Mouse (Mus musculus) left cerebral cortex, postnatal 4 days (tissue): ENCODE measurements at regions not wholly inside any gene's neighbourhood (a gene's known extent, or its start where the extent isn't known, plus 50 kb on each side); places are given as distances from the start of the nearest gene placed in this dataset.
"Not testable (repeated sequence)": the region's sequence is repeated elsewhere in the genome, so short reads cannot be mapped to it uniquely, and the experiment has no call there.

Source experiments
- DNase-seq: peaks from one replicate; pipeline ENCODE4 v3.0.0-alpha.2; 2022
- intact Hi-C: fragments of 180-260 bp; cut with DNase I; formaldehyde crosslinking; loops from one replicate; pipeline ENCODE4 v1.15.1; 2025

- DNase-seq: peak; percentile 41
- intact Hi-C loops: no loop called here
Observed at GRCm38 (mm10) chr1:105463819-105464614, 107.5 kb upstream of the Rnf152 start.

DNA sequence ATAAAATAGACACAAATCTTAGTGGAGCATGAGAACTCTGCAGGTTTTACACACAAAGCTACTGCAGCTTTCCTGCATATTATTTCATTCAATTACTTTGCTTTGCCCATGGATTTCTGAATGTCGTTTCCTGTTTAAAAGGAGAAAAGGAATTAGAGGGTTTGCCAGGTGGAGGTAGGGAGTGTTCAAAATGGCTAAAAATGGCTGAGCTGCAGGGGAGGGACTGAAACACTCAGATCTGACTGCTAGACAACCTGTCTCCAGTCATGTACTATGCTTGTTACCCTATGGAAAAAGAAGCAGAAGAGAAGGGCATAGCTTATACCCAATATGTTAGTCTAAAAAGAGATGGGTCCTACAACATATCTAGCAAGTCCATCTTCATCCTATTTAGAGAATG is 106.2 kb upstream of the Rnf152 start:
- DNase-seq: no peak
- intact Hi-C loops: no loop called here

GRCm38 (mm10) chr1:105455783-105456182 is 99.3 kb upstream of the Rnf152 start:
- intact Hi-C loops, DNase-seq: not testable (repeated sequence)

- DNase-seq: no peak
- intact Hi-C loops: no loop called here
Observed at GRCm38 (mm10) chr1:105454687-105455086, 98.2 kb upstream of the Rnf152 start.

GRCm38 (mm10) chr1:105446212-105446611 is 89.7 kb upstream of the Rnf152 start:
- no peak for DNase-seq
- intact Hi-C loops: no loop called here

DNA sequence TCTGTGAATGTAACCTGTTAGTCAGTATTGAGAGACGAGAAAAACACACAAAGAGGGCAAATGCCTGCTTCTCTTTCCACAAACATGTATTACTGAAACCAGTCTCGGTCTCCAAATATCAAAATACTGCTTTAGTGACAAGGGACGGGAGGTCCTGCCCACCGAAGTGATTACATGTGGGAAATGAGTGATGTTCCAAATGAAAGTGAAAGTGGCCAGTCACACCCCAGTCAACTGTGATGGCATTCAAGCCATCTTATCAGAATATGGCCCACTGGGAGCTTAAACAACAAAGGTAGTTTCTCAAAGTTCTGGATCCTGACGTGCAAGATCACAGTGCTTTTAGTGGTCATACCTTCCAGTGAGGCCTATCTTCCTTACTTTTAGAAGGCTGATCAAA is 87.0 kb upstream of the Rnf152 start:
- intact Hi-C loops: no loop called here
- no peak for DNase-seq

GRCm38 (mm10) chr1:105440296-105440695 is 83.8 kb upstream of the Rnf152 start:
- intact Hi-C loops: no loop called here
- no peak for DNase-seq

DNA sequence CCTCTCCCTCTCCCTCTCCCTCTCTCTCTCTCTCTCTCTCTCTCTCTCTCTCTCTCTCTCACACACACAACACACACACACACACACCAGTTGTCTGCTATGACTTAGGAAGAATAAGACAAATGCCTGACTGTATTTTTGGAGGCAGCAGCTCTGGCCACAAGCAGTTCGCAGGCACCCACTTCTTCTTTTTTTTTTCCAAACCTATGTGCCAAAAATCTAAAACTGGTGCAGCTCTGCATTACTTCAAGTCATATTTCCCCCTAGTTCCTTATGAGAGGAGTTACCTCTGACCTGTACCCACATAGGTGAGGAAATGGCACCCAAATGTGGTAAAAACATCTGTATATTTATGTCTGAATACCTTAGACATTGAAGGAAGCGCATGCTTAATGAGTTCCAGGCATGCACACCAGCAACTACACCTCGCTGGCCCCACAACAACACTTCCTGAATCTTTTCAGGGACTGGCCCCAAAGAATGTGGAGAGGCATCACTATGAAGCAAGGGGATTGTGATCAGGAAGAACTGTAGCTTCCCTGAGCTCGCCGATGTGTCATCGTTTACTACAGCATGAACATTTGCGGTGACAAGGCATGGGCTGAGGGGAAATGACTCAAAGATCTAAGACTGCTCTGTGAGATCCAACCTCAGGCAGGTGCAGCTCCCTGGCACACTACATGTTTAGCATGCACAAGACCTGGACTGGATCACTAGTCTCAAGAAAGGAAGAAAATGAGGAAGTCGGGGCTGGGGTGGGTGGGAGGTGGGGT is 78.3 kb upstream of the Rnf152 start:
- DNase-seq: no peak
- intact Hi-C loops: no loop called here

DNA sequence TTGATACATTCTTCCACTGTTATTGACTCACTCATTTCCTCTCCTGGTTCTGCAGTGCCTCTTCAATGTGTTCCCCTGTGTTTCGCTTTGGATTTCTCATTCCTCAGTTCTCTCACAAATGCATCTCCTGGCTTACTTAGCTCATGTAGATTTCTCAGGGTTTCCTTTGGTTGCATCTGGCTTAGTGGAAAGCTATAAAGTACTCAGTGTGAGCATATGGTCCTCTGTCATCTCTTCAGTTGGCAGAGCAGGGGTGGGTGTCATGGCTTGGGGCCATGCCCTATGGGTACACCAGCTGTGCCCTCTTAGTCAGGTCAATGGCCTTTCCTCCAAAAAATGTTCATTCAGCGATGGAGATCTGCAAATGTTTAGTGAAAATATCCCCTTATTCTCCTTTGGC is 77.4 kb upstream of the Rnf152 start:
- intact Hi-C loops: no loop called here

DNA sequence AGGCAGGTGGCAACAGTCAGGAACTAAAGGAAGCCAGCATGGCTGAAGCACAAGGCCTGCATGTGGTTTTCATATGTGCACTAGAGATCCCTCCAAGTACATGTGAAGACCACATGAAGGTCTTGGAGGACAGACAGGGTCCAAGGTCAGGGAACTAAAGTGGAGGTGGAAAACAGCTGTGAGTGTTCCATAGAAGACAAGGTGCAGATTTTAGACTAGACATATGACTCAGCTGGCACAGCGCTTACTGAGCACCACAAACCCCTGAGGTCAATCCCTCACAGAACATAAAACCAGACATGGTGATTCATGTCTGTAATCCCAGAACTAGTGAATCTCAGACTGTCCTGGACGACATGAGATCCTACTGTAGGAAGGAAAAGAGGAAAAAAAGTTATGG is 75.3 kb upstream of the Rnf152 start:
- no peak for DNase-seq
- intact Hi-C loops: no loop called here

More for the DNA sequence above, 77.4 kb upstream of the Rnf152 start:
- peak; percentile 46 for DNase-seq

GRCm38 (mm10) chr1:105430712-105431111 is 74.2 kb upstream of the Rnf152 start:
- DNase-seq: no peak
- intact Hi-C loops: no loop called here

GRCm38 (mm10) chr1:105428165-105428564 is 71.7 kb upstream of the Rnf152 start:
- DNase-seq: no peak
- intact Hi-C loops: no loop called here

DNA sequence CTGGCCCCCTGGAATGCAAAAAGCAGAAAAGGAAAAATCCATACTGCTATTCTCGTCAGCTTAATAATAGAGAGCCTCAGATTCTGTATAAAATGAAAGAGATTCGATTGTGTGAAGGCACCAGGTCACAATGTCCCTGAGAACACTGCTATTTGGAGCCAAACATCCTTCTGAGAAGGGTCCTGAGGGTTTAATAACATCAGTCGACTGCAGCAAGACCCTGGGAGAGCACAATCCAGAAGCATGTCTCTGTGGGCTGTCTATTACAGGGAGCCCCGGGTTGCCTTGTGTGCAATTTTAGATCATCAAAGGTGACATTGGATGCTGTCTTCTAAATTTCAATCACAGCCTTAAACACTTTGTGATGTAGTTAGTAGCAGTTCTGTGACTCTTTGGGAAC is 69.6 kb upstream of the Rnf152 start:
- intact Hi-C loops: no loop called here
- DNase-seq: no peak

- DNase-seq: no peak
- intact Hi-C loops: no loop called here
Observed at GRCm38 (mm10) chr1:105423380-105423779, 66.9 kb upstream of the Rnf152 start.

DNA sequence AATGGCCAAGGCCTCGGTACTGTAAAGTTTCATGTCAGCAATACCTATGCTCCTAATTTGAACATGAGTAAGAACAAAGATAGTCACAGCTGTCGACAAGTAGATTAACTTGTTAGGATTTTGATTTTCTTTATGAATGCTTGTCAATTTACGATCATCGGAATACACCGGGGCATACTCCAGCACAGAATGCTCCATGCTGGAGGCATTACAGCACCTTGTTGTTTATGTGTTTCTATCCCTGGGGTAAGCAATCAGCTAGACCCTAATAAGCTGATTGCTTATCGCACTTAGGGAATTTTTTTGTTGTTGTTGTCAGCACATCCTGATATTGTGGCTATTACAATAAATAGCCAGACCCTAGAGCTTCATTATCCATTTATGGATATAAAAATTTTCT is 66.4 kb upstream of the Rnf152 start:
- intact Hi-C loops: no loop called here
- no peak for DNase-seq

GRCm38 (mm10) chr1:105420374-105421046 is 64.0 kb upstream of the Rnf152 start:
- intact Hi-C loops: no loop called here
- peak; percentile 19 for DNase-seq
